Mouse (Mus musculus) ES-CJ7 (cell line): ENCODE results near the gene Gm10964.

Source experiments
- DNase-seq: peaks from one replicate; pipeline ENCODE4 v3.0.0; 2011; ENCODE audit warnings: low read depth, low spot score

Gene Gm10964

DNA sequence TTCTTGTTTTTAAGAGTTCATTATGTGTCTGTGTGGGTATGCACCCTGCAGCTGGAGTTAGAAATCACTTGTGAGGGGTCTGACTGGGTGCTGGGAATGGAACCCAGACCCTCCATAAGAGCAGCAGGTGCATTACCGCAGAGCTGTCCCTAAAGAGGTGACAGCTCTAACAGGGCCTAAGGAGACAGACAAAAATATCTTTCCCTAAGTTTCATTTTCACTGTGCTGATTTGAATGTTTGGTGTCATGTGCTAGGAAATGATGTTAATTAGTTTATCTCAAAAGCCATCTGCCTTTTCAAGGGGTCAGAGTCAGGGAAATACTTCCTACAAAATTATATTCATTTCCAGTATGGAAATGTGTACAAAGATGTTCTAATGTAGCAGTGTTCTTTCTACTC lies at the start of gene Gm10964:
Gm10964 (plus strand) TSS at position 38 of the 400 bp plus-strand sequence.
- DNase-seq, result no peak

DNA sequence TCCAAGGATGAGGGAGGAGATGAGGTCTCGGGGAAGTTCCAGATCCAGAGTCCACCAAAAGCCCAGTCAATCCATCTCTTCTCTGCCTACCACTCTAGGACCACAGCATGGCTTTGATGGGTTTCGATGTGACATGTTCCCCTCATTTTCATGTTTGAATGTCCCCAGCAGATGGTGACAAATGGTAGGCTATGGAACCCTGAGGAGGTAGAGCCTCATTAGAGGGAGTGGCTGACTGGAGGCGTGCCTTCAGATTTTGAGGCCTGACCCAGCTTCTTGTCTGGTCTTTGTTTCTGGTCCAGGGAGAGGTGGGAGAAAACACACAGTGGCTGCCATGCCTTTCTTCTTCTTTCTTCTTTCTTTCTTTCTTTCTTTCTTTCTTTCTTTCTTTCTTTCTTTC lies 48.7 kb upstream of the Gm10964 start:
- DNase-seq, result no peak

DNA sequence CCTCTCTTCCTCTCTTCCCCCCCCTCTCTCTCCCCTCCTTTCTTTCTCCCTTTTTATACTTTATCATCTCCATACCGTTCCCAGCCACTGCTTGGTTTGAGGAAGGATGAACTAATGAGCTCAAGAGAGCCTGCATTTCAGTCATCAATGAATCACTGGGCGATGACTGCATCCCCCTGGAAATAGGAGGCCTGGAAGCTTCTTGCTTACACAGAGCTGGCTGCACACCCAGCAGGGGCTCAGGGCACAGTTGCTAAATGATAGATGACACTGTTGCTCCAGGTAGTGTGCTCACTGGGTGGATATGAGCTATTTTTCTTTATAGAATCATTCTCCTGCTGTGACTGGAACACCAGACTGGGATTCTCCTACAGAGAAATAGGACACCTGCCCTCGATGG lies 43.6 kb upstream of the Gm10964 start:
- DNase-seq, result no peak

DNA sequence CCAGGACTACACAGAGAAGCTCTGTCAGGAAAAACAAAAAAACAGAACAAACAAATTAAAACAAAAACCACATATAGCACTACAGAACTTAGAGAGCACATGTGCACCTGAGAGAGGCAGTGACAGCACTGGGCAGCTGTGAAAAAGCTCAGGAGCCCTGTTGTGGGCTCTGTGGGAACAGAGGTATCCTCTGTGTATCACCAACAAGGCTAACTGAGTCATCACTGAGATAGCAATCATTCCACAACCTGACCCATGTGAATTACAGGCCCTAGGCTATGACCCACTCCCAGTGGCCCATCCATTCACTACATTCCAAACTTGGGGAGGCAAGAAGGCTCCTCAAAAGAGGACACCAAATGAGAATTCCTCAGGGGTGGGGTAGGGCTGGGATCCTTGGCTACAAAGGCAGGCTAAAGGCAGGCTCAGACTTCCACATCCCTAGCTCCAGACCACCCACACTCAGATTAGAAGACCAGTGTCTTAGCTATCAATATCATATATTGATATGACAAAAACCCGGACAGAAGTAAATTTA lies 42.7 kb upstream of the Gm10964 start:
- no peak for DNase-seq

DNA sequence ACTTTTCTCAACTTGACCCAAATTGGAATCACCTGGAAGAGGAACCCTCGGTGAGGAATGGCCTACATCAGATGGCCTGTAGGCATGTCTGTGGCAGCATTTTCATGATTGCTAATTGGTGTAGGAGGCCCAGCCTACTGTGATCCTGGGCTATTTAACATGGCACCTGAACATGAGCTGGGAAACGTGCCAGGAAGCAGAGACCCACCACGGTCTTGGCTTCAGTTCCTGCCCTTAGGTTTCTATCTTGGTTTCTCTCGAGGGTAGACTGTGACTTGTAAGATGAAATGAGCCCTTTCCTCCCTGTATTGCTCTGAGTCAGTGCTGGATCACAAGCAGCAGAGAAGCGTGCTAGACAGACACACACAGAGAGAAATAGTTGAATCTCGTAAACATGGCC lies 34.5 kb upstream of the Gm10964 start:
- no peak for DNase-seq

DNA sequence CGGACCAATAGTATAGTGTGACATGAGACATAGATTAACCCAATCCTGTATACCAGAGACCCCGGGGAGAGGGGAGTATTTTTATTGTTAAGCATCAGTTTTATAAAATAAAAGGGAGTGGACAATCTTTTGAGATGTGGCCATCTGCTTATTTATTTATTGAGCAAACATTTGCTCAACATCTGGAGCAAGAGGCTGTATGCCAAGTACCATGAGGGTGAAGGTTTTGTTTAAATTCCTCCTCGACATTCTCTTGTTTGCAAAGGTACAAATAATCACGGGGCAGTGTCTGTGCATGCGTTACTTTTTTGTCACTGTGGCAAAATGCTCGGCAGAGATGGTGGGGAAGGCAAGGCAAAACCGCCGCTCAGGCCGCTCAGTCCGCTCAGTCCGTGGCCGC lies 33.7 kb upstream of the Gm10964 start:
- DNase-seq, result no peak

DNA sequence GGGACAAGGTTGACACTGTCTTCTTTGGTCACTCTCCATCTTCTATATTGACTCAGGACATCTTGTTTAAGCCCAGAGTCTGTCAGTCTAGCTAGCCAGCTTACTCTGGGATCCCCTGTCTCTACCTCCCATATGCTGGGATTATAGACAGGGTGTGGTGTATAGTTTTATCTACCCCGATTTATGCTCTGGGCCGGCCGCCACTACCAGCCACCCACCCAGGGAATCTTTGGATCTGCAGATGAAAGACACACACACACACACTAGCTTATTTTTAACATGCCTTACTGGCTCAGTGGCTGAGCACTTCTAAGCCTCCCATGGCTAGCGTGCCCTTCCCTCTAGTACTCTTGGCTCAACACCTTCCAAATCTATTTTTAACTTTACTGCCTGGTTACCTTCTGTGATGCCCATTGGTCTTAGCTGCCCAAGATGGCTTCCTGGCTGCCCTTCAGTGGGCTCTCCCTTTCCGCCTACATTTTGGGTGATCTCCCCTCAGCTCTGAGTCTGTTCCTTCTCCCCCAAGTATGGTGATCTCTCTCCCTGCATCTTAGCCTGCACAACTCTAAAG lies 29.6 kb upstream of the Gm10964 start:
- no peak for DNase-seq

DNA sequence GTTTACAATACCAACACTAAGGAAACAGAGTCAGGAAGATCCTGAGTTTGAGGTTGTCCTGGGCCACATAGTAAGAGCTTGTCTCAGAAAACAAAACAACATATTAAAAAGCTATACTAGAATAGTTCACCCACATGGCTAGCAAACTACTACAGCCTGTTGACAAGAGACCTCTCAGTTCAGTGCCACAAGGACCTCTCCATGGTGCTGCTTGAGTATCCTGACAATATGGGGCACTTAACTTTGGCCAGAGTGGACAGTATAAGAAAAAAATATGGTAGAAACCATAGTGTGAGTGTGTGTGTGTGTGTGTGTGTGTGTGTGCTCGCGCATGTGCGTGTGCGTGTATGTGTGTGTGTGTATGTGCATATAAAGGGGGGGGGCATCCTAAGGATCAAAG lies 27.0 kb upstream of the Gm10964 start:
- no peak for DNase-seq

DNA sequence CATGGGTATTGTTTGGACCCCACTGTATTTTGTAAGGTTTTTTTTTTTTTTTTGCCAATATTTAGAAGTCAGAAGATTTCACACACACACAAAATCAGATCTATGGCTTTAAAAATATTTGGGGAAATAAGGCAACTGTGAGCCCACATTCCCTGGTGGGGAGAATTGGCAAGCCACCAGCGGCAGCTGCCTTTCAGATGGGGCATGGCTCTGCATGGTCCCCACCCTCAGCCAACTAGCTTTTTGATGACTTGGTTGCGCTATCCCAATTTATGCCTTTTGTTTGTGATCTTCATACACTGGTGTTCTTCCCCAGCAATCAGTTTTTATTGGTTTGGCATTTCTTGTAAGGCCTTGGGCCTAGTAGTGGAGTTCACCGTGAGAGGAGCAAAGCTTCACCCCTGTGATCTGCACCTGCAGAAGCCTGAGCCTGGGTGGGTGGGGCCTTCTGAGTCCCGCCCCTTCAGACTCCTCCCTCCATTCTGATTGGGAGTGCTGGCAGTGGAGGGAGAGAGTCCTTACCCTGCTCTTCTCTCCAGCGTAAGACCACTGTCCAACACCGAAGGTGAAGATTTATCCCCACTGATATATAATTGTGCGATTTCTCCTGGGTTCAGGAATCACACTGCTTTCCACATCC lies 24.8 kb upstream of the Gm10964 start:
- DNase-seq, result peak; percentile 32

DNA sequence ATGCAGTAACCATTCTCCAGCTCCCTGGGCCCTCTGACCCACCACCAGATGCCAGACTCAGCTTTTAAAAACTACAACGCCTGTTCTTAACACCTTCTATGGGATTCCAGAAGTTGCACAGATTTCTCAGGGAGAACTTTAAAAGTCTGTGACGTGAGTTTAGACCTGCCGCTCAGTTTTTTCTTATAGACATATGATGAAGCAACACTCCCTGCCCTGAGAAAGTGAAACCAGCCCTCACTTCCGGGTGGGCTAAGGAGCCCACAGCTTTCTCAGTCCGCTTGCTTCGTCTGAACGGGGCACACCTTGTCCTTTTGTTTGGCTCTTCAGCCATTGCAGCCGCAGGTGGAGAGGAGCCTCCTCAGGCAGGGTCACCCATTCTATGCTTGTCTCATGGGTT lies 24.2 kb upstream of the Gm10964 start:
- no peak for DNase-seq

DNA sequence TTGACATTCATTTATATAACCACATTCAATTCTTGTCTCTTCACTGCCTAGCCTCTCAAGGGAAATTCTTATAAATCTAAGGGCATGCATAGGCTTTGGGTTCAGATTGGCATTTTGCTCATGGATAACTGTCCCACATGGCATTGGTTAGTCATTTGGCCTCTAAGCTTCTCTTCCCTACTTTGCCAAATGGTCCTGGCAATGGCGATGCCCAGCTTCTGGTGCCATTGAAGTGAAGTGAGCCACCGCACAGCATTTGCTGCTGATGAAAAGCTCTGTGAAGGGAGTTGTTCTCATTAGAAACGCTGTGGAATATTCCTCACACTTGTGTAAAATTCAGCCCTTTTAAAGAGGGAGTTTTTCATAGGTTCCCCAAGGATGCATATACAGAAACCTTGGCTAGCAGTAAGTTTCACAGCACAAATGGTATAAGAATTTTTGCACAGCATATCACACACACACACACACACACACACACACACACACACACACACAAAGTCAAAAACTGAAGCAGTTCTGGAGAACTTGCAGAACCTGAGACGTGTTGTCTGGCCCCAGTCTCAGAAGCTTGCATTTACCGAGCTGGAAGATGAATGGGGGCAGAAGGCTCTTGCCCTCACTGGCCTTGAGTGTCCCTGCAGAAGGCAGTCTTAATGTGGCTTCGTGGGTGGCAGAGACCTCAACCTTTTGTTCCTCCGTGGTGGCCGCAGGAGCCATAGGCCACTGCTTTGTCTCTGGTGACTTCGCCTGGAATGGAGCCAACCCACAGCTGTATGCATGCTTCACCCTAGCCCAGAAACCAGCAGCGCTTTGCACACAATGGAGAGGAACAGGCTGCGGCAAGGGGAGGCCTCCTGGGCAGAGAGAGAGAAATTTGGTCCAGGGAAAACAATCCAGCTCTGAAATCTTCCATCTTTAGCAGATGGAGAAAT lies 23.1 kb upstream of the Gm10964 start:
- DNase-seq, result no peak

DNA sequence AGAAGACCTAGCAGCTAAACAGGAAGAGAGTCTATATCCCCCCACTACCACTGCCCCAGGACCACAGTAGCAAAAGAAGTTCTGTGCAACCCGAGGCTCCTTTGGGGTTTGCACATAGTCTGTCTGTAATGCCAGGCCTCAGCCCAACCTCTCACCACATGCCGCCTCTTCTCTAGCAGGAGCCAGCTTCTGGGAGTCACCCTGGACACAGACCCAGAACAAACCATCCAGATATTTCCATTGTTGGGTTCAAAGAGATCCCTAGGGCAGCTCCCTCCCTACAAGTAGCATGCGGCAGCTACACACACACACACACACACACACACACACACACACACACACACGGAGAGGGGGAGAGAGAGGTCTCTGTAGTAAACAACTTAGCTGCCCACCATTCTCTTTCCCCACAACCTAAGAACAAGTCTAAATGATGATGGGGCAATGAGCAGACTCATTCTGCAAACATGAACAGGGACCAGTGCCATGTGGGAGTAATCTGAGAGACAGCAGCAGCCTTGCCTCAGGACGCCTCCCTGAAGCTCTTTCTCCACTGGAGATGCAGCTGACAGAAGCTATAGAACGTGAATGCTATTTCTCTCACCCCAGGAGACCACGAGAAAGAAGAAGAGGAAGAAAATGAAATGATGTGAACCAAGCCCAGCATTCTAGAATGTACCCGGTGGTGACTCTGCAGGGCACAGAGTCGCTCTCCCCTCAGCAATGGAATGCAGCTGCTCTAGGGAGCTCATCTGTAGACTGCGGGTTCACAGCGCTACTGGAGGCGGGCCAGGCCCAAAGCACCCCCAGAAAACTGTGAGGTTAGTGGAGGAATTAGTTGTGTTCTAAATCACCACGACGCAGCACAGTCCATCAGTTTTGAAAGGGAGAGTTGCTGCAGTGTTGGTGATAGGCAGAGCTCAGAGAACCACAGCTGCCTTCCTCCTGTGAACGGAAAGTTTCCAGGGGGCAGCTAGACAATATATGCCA lies 22.1 kb upstream of the Gm10964 start:
- DNase-seq, result no peak

DNA sequence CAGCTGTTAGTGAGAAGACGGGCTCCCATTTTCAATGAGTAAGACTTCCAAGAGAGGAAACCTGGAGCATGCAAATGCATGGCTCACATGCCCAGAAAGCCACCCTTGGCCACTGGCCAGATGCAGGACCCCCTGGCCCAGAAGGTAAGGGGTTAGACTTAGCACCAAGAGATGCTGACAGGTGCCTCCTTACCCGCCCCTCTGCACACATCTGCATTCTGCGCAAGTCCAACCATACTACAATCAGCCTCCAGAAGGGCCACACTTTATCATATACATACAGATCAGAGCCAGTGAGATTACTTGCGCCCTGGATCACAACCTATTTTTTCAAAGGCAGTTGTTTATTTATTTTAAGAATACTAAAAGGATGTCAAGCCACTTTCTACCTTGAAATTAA lies 20.4 kb upstream of the Gm10964 start:
- DNase-seq, result no peak

DNA sequence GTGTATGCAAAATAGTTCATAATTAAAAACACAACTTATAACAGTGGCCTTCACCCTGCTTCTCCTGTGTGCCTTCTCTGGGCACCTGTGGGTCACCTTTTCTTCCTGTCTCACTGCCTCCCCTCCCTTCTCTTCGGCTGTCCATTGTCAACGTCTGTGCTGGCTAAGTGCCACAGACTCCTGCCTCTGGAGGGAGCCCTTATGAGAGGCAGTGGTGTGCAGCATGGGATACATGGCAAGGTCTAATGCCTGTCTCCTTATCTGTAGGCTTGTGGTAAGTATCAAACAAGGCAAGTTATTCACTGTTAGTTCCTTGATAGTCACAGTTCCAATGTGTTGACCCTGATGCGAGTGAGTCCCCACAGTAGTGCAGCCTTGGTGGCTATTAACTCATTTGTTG lies 15.0 kb upstream of the Gm10964 start:
- DNase-seq, result no peak

DNA sequence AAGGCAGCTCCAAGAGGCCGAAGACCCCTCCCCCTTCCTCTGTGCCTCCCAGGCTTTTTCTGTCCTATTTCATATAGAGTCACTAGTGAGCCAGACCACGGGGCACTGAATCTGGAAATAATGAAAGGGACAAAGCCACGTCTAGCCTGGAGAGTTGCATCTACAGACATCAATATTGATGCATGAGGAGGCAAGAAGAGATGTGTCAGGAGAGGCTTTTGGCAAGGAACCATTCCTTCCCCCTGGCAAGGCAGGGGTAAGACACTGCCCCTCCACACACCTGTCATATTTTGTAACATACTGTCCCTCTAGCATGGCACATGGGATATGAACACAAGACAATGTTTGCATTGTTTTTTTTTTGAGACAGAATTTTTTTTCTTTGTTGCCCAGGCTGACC lies 12.5 kb upstream of the Gm10964 start:
- DNase-seq, result no peak

DNA sequence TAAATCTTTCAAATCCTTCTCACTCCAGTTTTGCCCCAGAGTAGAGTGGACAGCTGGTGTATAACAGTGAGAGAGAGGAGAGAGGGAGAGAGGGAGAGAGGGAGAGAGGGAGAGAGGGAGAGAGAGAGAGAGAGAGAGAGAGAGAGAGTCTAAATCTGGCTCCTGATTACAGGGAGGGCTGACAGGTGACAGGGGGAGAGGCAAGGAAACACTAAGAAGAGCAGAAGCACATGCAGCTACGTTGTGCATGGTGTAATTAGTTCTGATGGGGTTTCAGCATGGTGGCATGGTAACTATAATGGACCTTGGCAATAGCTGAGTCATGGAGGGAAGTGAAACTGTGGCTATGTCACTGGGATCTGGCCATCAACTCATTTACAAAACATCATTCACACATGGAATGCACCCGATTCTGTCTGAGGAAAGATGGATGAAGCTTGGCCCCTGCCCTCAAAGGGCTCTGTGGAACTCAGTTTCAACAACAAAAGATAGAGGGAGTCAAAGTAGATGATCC lies 11.3 kb upstream of the Gm10964 start:
- no peak for DNase-seq

DNA sequence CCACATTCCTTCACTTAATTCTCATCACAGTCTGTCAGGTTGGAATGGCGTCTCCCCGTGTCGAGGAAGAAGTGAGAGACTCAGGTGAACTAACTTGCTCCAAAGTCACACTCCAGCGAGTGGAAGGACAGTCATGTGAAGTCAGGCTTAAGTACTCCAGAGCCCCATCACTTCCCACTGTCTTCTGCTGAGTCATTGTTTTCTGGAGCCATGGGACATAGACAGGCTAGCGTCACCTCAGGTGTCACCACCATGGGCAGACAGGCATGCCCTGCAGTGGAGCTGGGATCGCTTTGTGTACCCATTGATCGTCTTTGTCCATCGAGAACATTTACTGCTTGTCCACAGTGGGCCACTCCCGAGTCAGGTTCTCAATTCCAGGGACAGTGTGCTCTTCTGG lies 9.3 kb upstream of the Gm10964 start:
- no peak for DNase-seq

DNA sequence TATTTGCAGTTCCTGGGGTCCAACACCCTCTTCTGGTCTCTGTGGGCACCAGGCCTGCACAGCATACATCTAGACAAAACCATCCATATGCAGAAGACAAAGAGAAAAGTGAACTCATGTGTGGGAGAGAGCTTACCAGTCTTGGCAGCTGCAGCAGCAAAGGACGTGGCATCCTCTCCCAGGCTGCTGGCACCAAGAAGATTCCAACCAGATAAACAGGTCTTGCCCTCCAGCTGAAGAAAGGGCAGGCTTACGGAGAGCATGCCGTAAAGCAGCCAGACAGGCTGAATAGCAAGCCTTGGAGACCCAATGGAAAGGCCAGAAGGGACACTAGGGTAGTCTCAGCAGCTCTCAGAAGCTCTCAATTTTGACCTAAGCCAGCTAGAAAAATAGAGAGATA lies 7.0 kb upstream of the Gm10964 start:
- no peak for DNase-seq

DNA sequence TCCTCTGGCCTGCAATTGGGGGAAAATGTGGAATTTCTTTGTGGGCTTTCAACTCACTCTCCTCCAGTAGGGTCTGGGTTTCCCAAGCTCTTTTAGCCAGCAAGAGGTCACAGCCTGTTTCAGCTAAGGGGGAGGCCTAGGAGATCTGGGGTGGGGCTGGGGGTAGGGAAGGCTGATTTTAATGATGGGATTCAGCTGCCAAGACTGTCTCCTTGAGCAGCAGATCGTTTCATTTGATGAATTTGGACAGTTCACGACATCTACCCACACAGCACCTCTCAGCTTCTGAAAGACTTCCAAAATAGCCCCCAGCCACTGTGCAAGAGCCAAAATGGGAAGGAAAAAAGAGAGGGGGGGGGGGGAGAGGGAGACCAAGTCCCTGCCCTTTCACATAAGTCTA lies 6.0 kb upstream of the Gm10964 start:
- DNase-seq, result no peak

DNA sequence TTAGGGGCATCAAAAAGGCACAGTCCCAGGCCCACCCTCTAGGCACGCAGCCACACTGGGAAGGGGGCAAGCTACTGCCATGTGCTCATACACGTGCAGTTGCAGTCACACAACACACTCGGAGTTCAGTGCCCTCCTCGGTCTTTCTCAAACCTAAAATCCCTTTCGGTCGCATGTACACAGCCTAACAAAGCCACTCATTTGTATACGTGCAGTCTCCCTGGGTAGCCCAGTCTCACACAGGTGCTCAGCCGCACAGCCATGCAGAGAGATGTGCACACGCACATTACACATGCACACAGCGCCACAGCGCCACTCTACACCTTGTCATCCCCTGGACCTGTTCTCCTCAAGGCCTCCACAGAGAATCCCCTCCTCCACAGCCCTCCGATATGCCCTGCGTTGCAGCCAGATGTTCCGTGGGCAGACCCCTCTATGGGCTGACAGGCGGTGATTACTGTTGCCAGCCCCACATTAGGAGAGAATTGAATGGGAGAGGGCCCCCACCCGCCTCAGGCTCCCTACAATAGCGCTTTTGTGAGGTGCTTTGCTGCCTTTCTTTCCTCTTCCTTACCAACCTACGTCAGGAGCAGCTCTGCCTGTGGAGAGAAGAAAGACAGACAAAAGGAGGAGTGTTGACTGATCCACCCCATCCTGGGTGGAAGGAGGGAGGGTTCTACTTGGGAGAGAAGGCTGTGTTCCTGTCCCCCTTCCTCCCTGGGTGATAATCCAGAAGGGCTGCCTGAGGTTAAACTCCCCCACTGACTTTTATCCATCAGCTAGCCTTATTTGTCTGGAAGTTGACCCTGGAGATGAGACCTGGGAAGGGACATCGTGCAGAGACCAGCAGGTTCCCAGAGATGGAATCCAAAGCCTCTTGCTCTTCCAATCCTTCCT lies 5.1 kb upstream of the Gm10964 start:
- DNase-seq, result peak; percentile 19
